ENCODE assay signal across 8 mouse cellular contexts in the genomic region with DNA sequence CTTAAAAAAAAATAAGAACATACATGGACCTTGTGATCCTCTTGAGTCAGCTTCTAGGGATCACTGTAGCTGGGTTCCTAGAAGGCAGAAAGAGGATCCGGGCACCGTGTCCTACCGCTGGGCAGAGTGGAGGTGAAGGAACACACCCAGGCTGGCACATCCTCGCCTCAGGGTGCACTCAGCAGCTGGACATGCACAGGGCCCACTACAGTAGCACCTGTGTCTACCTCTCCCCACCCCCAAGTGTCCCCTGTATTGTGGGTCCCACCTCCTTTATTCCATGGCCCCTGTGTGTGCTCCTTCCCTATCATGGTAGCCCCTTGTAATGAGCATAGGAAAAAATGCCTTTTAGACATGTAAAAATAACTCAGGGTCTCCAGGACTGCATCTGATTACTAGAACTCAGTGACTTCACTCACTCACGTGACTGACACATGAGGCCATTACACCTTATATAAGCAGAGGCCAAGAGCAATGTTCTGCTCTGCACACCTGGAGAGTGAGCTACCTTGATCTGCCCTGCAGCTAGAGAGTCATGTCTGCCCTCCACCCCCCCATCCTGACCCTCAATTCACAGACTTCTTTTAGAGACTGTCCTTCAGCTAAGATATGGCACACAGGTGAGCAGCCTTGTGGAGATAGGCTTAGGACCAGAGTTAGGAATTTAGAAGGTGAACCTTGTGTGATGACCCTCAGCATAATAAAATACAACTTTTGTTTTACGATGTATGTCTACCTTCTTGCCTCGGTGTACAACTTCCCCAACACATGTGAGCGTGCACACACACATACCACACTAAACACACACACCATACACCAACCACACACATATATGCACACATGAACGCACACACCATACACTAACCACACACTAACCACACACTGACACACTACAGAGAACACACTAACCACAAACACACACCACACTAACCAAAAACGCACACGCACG. TPM values are rescaled to one million over a fixed set of nuclear protein-coding genes. Genes with fewer than 3 reads are reported as not detected.
DNase-seq lines count a peak whose midpoint lies in the region; ATAC-seq and TF ChIP-seq lines count a peak whose summit lies in the region.

No protein-coding gene starts in this region.

- H3K4me2 ChIP-seq in limb, embryonic 15.5 days = peak overlapping the region; percentile 69; the same call in 1 of the 2 replicates
- H3K4me2 ChIP-seq in stomach, postnatal 0 days (replicated peaks; ENCODE audit: low read depth) = peak overlapping the region; percentile 59; the same call in 1 of the 2 replicates

- H3K27me3 ChIP-seq in cerebellum, adult 2 months (ENCODE audit: control insufficient read depth, insufficient read depth, low read length) = no peaks in the 10 kb centered on the region
- H3K27me3 ChIP-seq in spleen, adult 2 months (ENCODE audit: control insufficient read depth, insufficient read depth, low read length) = no peaks in the 10 kb centered on the region
- H3K27me3 ChIP-seq in limb, embryonic 15.5 days = no peaks in the 10 kb centered on the region
- H3K27me3 ChIP-seq in stomach, postnatal 0 days (ENCODE audit: control insufficient read depth, insufficient read depth, low read length) = no peaks in the 10 kb centered on the region

- ATAC-seq in limb, embryonic 15.5 days (ENCODE audit: insufficient number of reproducible peaks, low FRiP score, low TSS enrichment, low read depth) = no peak
- no peak; the same call in 1 of the 2 replicates for ATAC-seq in stomach, postnatal 0 days (ENCODE audit: low FRiP score, low TSS enrichment)

- 77% methylated on average over 12 of the region's 12 CpGs for WGBS in cerebellum, adult 2 months
- 42% methylated on average over 12 of the region's 12 CpGs for WGBS in spleen, adult 2 months
- WGBS in limb, embryonic 15.5 days = 69% methylated on average over 12 of the region's 12 CpGs
- 79% methylated on average over 12 of the region's 12 CpGs for WGBS in stomach, postnatal 0 days

- no peaks in the 10 kb centered on the region for H3K36me3 ChIP-seq in spleen, adult 2 months (ENCODE audit: control insufficient read depth, insufficient read depth, low read length)
- H3K36me3 ChIP-seq in limb, embryonic 15.5 days = peaks cover 3% of the 10 kb centered on the region; the same call in 1 of the 2 replicates
- H3K36me3 ChIP-seq in stomach, postnatal 0 days (ENCODE audit: control insufficient read depth, insufficient read depth, low read length) = no peaks in the 10 kb centered on the region

- H3K9ac ChIP-seq in limb, embryonic 15.5 days = no peak overlapping the region
- no peak overlapping the region for H3K9ac ChIP-seq in stomach, postnatal 0 days (ENCODE audit: low read length)

- DNase-seq in cerebellum, adult 2 months = peak in 1 of 2 experiments; percentile 33
- DNase-seq in cerebellum, adult 11 months = no peak
- no peak for DNase-seq in spleen, adult 2 months (ENCODE audit: low read depth in 1 of 2, low spot score in 2 of 2)
- DNase-seq in spleen, postnatal 14 days (ENCODE audit: low spot score in 2 of 2) = no peak
- DNase-seq in stomach, postnatal 0 days (ENCODE audit: low spot score) = no peak
- no peak for DNase-seq in adrenal gland, adult 2 months
- no peak for DNase-seq in spleen, postnatal 4 days (ENCODE audit: low spot score in 2 of 2)

- H3K4me3 ChIP-seq in cerebellum, adult 2 months (replicated peaks; ENCODE audit: insufficient read depth, low read depth, low read length) = peak overlapping the region; percentile 7
- H3K4me3 ChIP-seq in spleen, adult 2 months (ENCODE audit: extremely low read depth, insufficient read depth, insufficient read length) = no peak overlapping the region; the same call in 1 of the 2 replicates
- no peak overlapping the region for H3K4me3 ChIP-seq in limb, embryonic 15.5 days
- no peak overlapping the region for H3K4me3 ChIP-seq in stomach, postnatal 0 days (ENCODE audit: low read depth, low read length)

- TF ChIP-seq EP300 in stomach, postnatal 0 days (optimal IDR thresholded peaks at IDR 0.05) = no peak

- no peak for TF ChIP-seq CTCF in cerebellum, adult 2 months (IDR thresholded peaks at IDR 0.05; ENCODE audit: borderline replicate concordance, insufficient read depth, low read depth, low read length)
- no peak for TF ChIP-seq CTCF in spleen, adult 2 months (IDR thresholded peaks at IDR 0.05; ENCODE audit: extremely low read depth, insufficient read depth, insufficient read length, insufficient replicate concordance)
- TF ChIP-seq CTCF in stomach, postnatal 0 days (IDR thresholded peaks at IDR 0.05; ENCODE audit: low read depth) = no peak

- H3K9me3 ChIP-seq in limb, embryonic 15.5 days = no peaks in the 10 kb centered on the region
- no peaks in the 10 kb centered on the region for H3K9me3 ChIP-seq in stomach, postnatal 0 days (ENCODE audit: control insufficient read depth, low read length)

- no peak for TF ChIP-seq POLR2A in cerebellum, adult 2 months (IDR thresholded peaks at IDR 0.05; ENCODE audit: borderline replicate concordance, insufficient read depth, low read length)
- no peak for TF ChIP-seq POLR2A in spleen, adult 2 months (IDR thresholded peaks at IDR 0.05; ENCODE audit: low read depth, low read length)

- no peak overlapping the region for H3K27ac ChIP-seq in cerebellum, adult 2 months (ENCODE audit: insufficient read depth, low read length)
- peak overlapping the region; percentile 4; the same call in 1 of the 2 replicates for H3K27ac ChIP-seq in spleen, adult 2 months (ENCODE audit: insufficient read depth, low read length)
- 0 out of 2 replicates have a peak overlapping the region, but pooled peaks have one; percentile 43 for H3K27ac ChIP-seq in limb, embryonic 15.5 days
- H3K27ac ChIP-seq in stomach, postnatal 0 days (replicated peaks) = no peak overlapping the region

- peaks cover 20% of the 10 kb centered on the region for H3K4me1 ChIP-seq in cerebellum, adult 2 months (ENCODE audit: control insufficient read depth, insufficient read depth, low read length)
- peaks cover 20% of the 10 kb centered on the region for H3K4me1 ChIP-seq in spleen, adult 2 months (ENCODE audit: control insufficient read depth, insufficient read depth, insufficient read length)
- peaks cover 46% of the 10 kb centered on the region for H3K4me1 ChIP-seq in limb, embryonic 15.5 days
- H3K4me1 ChIP-seq in stomach, postnatal 0 days (replicated peaks; ENCODE audit: control insufficient read depth, insufficient read depth) = peaks cover 12% of the 10 kb centered on the region

RNA-seq across cellular contexts. Expression of a gene that starts 1.8 kb away (rescaled TPM):
- 3.6 and 3.7 TPM in 2 replicates for polyA plus RNA-seq in cerebellum, adult 2 months (2012; rRNA removed)
- 1.8 TPM in 2 replicates for polyA plus RNA-seq in spleen, adult 2 months (2012; rRNA removed)
- 0.81 and 1.0 TPM in 2 replicates for polyA plus RNA-seq in limb, embryonic 15.5 days (2015; fragmentation: Nextera tagmentation; extraction: Ambion mirVana)
- 0.24 and 0.35 TPM in 2 replicates for polyA plus RNA-seq in stomach, postnatal 0 days (2015; fragmentation: Nextera tagmentation; extraction: Ambion mirVana)
- total RNA-seq in adrenal gland, adult 2 months (2021) = 1 to 10 TPM; 1.1 to 2.3 TPM
- 0.26 and 0.59 TPM in 2 replicates for polyA plus RNA-seq in adrenal gland, adult 2 months (2012; rRNA removed)

RNA-seq across cellular contexts. Expression of a gene that starts 3.4 kb away (rescaled TPM):
- 8.7 and 9.6 TPM in 2 replicates for polyA plus RNA-seq in cerebellum, adult 2 months (2012; rRNA removed)
- polyA plus RNA-seq in spleen, adult 2 months (2012; rRNA removed) = 14.3 and 15.6 TPM in 2 replicates
- polyA plus RNA-seq in limb, embryonic 15.5 days (2015; fragmentation: Nextera tagmentation; extraction: Ambion mirVana) = 9.9 and 11.7 TPM in 2 replicates
- polyA plus RNA-seq in stomach, postnatal 0 days (2015; fragmentation: Nextera tagmentation; extraction: Ambion mirVana) = 7.6 and 8.9 TPM in 2 replicates
- 10 to 100 TPM; 24.0 to 59.6 TPM for total RNA-seq in adrenal gland, adult 2 months (2021)
- polyA plus RNA-seq in adrenal gland, adult 2 months (2012; rRNA removed) = 49.5 and 90.8 TPM in 2 replicates

RNA-seq across cellular contexts. Expression of a gene that starts 23.3 kb away (rescaled TPM):
- polyA plus RNA-seq in cerebellum, adult 2 months (2012; rRNA removed) = 35.4 and 38.5 TPM in 2 replicates
- 30.3 and 39.4 TPM in 2 replicates for polyA plus RNA-seq in spleen, adult 2 months (2012; rRNA removed)
- 41.7 and 42.3 TPM in 2 replicates for polyA plus RNA-seq in limb, embryonic 15.5 days (2015; fragmentation: Nextera tagmentation; extraction: Ambion mirVana)
- polyA plus RNA-seq in stomach, postnatal 0 days (2015; fragmentation: Nextera tagmentation; extraction: Ambion mirVana) = 15.1 and 15.6 TPM in 2 replicates
- 10 to 100 TPM; 16.0 to 18.3 TPM for total RNA-seq in adrenal gland, adult 2 months (2021)
- polyA plus RNA-seq in adrenal gland, adult 2 months (2012; rRNA removed) = 52.3 and 59.9 TPM in 2 replicates

RNA-seq across cellular contexts. Expression of a gene that starts 24.0 kb away (rescaled TPM):
- polyA plus RNA-seq in cerebellum, adult 2 months (2012; rRNA removed) = 121 and 130 TPM in 2 replicates
- polyA plus RNA-seq in spleen, adult 2 months (2012; rRNA removed) = 14.0 and 17.8 TPM in 2 replicates
- 8.8 and 11.9 TPM in 2 replicates for polyA plus RNA-seq in limb, embryonic 15.5 days (2015; fragmentation: Nextera tagmentation; extraction: Ambion mirVana)
- 3.3 and 5.3 TPM in 2 replicates for polyA plus RNA-seq in stomach, postnatal 0 days (2015; fragmentation: Nextera tagmentation; extraction: Ambion mirVana)
- total RNA-seq in adrenal gland, adult 2 months (2021) = 10 to 100 TPM; 20.0 to 23.7 TPM
- 91.0 and 112 TPM in 2 replicates for polyA plus RNA-seq in adrenal gland, adult 2 months (2012; rRNA removed)

RNA-seq across cellular contexts. Expression of a gene that starts 29.9 kb away (rescaled TPM):
- polyA plus RNA-seq in cerebellum, adult 2 months (2012; rRNA removed) = 282 and 321 TPM in 2 replicates
- polyA plus RNA-seq in spleen, adult 2 months (2012; rRNA removed) = 49.9 and 58.6 TPM in 2 replicates
- polyA plus RNA-seq in limb, embryonic 15.5 days (2015; fragmentation: Nextera tagmentation; extraction: Ambion mirVana) = 39.7 and 41.7 TPM in 2 replicates
- 4.8 and 6.9 TPM in 2 replicates for polyA plus RNA-seq in stomach, postnatal 0 days (2015; fragmentation: Nextera tagmentation; extraction: Ambion mirVana)
- total RNA-seq in adrenal gland, adult 2 months (2021) = 10 to 100 TPM; 50.4 to 51.0 TPM
- 417 and 691 TPM in 2 replicates for polyA plus RNA-seq in adrenal gland, adult 2 months (2012; rRNA removed)

Comparison
In these comparisons a context has a peak if more than half of its experiments do, and no peak if none do; other contexts are left out.
1. H3K27ac ChIP-seq: peak in spleen, adult 2 months (single experiment) and limb, embryonic 15.5 days (single experiment); none in cerebellum, adult 2 months (single experiment) and stomach, postnatal 0 days (single experiment).